Mouse (Mus musculus) G1E (cell line): ENCODE results near the gene Slc25a45. TPM values are rescaled to one million over a fixed set of nuclear protein-coding genes. Genes with fewer than 3 reads are reported as not detected.

Experiments
- ATAC-seq: 2 replicates; pipeline ENCODE4 v1.8.0; 2016; ENCODE audit warnings: mild to moderate bottlenecking; ENCODE audit not compliant: insufficient number of reproducible peaks, poor library complexity, low FRiP score, severe bottlenecking; ENCODE audit errors: extremely low read depth
- DNase-seq: peaks from one replicate; pipeline ENCODE4 v3.0.0; 2012; ENCODE audit warnings: low spot score
- H3K27me3 ChIP-seq: 2 replicates; pipeline ENCODE4 v1.6.1; 2012; ENCODE audit warnings: mild to moderate bottlenecking, low read length, inconsistent platforms; ENCODE audit not compliant: insufficient read depth
- H3K36me3 ChIP-seq: replicated peaks from 2 replicates; pipeline ENCODE3; 2012; ENCODE audit warnings: mild to moderate bottlenecking, inconsistent platforms
- H3K4me1 ChIP-seq: 2 replicates; pipeline ENCODE4 v1.6.1; 2012; ENCODE audit warnings: low read depth, low read length, inconsistent platforms, mixed read lengths; ENCODE audit not compliant: insufficient read depth
- H3K4me3 ChIP-seq: 2 replicates; pipeline ENCODE4 v1.5.1; 2012; ENCODE audit warnings: low read depth, mild to moderate bottlenecking, inconsistent platforms, low read length, moderate library complexity, mixed read lengths
- H3K9me3 ChIP-seq: replicated peaks from 2 replicates; pipeline ENCODE4 v1.6.1; 2012; ENCODE audit warnings: inconsistent platforms
- CTCF ChIP-seq: IDR thresholded peaks from 2 replicates; pipeline ENCODE4 v1.5.1; 2012; ENCODE audit warnings: low read depth, low read length, inconsistent platforms, mixed read lengths
- GATA1 ChIP-seq: IDR thresholded peaks from 2 replicates; pipeline ENCODE4 v1.6.1; 2012; ENCODE audit warnings: borderline replicate concordance, low read length, inconsistent platforms, mixed read lengths
- GATA2 ChIP-seq: IDR thresholded peaks from 2 replicates; pipeline ENCODE4 v1.6.1; 2012; ENCODE audit warnings: low read depth, low read length, inconsistent platforms, borderline replicate concordance
- POLR2AphosphoS5 ChIP-seq: IDR thresholded peaks from 2 replicates; pipeline ENCODE4 v1.6.1; 2012; ENCODE audit warnings: low read depth, low read length, inconsistent platforms; ENCODE audit not compliant: insufficient replicate concordance
- TAL1 ChIP-seq: conservative IDR thresholded peaks from 2 replicates; pipeline ENCODE4 v1.6.1; 2012; ENCODE audit warnings: low read depth, low read length, inconsistent platforms, mixed read lengths
- polyA plus RNA-seq: library from polyadenylated mRNA; stranded (reverse); fragments of >175 nt; gene quantifications from 2 replicates; pipeline ENCODE4 v1.2.3, GENCODE M21; 2012
- total RNA-seq, 2 experiments: library from RNA; stranded (forward) in 1 of 2; stranded (reverse) in 1 of 2; fragments of 200-1000 nt in 1 of 2; fragments of >200 nt in 1 of 2; fragmentation: Nextera tagmentation in 1 of 2; gene quantifications; 2 replicates each; pipeline ENCODE4 v1.2.3; 2014 to 2017

The Slc25a45 gene
- total and polyA plus RNA-seq, 3 experiments, result 0.93 to 10.9 (median 3.5) TPM

DNA sequence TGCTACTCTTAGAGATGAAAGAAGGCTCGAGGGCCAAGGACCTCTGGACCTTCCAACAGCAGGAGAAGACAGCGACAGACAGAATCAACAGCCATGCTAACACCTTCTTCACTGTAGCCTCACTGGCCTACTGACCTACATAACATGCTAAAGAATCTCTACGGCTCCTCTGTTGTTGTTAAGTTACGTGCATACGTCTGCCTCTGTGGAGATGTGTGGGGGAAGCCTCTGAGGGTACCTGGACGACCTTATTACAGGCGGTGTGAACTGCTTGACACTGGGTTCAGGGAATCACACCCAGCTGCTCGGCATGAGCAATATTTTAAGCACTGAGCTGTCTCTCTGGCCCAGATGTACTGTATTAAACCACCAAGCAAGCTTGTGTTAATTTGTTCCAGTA is 49.9 kb downstream of the Slc25a45 start:
- H3K4me1 ChIP-seq, result peaks cover 62% of the 10 kb centered on the region
- H3K9me3 ChIP-seq, result no peaks in the 10 kb centered on the region
- no peak for DNase-seq
- H3K27me3 ChIP-seq, result peaks cover 39% of the 10 kb centered on the region
- H3K36me3 ChIP-seq, result no peaks in the 10 kb centered on the region
- no peak for TF ChIP-seq GATA2
- TF ChIP-seq GATA1, result no peak
- TF ChIP-seq TAL1, result no peak
- no peak for TF ChIP-seq CTCF
- no peak for TF ChIP-seq POLR2AphosphoS5
- H3K4me3 ChIP-seq, result no peak overlapping the region
- ATAC-seq, result no peak

DNA sequence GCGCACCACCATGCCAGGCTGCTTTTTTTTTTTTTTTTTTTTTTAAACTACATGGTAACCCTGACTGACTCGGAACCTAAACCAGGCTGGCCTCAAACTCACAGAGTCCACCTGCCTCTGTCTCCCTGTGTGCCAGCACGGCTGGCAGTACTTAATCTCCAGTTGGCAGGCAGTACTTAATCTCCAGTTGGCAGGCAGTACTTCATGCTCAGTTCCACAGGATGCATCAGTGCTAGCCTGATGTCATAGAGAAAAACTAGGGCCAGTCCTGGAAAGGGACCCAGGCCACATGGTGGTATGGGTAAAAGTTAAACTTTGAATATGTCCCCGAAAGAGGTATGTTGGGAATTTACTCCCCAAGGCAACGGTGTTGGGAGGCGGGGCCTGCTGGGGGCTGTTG is 50.5 kb downstream of the Slc25a45 start:
- peaks cover 44% of the 10 kb centered on the region for H3K27me3 ChIP-seq
- no peaks in the 10 kb centered on the region for H3K9me3 ChIP-seq
- H3K4me3 ChIP-seq, result no peak overlapping the region
- DNase-seq, result no peak
- peaks cover 56% of the 10 kb centered on the region for H3K4me1 ChIP-seq
- TF ChIP-seq CTCF (no peak), GATA1 (no peak), POLR2AphosphoS5 (no peak), TAL1 (no peak), GATA2 (no peak)
- H3K36me3 ChIP-seq, result no peaks in the 10 kb centered on the region
- ATAC-seq, result no peak

DNA sequence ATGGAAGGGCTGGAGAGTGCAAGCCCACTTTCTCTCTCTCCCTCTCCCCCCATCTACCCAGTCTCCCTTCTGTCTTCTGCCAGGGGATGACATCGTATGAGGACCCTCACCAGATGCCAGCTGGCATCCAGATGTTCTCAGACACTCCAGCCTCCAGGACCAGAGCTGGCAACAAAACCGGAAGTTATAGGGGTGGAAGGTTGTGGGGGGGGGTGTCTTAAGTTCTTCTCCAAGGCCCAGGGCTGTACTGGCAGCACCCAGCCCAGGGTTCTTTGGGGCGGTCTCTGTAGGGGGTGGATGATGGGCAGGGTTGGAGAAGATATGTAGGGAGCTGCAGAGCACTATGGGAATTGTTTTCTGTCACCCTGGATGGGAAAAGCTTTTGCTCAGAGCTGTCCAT is 50.9 kb downstream of the Slc25a45 start:
- peaks cover 44% of the 10 kb centered on the region for H3K27me3 ChIP-seq
- no peak overlapping the region for H3K4me3 ChIP-seq
- DNase-seq (no peak), ATAC-seq (no peak)
- H3K4me1 ChIP-seq, result peaks cover 53% of the 10 kb centered on the region
- no peaks in the 10 kb centered on the region for H3K9me3 ChIP-seq
- H3K36me3 ChIP-seq, result no peaks in the 10 kb centered on the region
- TF ChIP-seq POLR2AphosphoS5 (no peak), TAL1 (no peak), CTCF (no peak), GATA2 (no peak), GATA1 (no peak)

DNA sequence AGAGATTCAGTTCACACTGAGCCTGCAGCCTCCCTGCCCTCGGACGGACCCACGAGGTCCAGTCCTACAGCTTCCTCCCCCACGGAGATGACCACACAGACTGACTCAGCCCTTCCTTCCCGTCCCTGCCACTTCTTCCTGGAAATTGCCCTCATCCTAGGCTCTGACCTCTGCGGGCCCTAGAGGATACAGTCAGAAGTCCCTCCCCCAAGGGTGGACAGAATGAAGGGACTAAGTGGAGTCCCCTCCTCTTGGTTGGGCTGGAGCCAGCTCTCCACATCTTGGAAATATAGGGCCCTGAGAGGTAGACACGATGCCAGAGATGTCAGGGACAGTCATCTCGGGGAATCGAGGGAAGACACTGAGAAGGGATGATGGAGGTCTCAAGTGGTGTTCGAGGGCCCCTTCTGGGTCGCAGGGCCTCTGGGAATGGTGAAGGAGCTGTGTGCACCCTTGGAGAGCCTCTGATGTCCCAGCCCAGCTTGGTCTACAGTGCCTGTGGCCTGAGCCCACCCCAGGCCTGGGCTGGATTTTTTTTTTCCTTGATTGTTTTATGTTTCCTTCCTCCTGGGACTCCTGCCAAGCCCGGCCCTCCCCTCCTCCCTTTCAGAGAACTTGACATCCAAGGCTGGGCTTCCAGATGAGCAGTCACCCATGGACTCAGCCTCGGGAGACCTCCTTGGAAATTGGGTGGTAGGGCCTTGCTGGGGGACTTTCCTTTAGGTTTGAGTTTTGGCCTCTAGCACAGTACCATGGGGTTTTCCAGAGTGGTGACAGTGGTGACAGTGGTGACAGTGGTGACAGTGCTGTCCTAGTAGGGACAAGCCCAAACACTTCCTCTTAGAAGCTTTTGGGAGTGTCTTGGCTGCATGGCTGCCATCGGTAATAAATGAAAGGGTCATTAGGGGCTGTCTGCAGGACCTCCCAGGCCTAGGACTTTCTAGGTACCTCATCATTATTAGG is 52.3 kb downstream of the Slc25a45 start:
- ATAC-seq, result no peak
- Histone ChIP-seq H3K36me3 (no peaks in the 10 kb centered on the region), H3K27me3 (peaks cover 56% of the 10 kb centered on the region), H3K4me3 (no peak overlapping the region), H3K4me1 (peaks cover 40% of the 10 kb centered on the region), H3K9me3 (no peaks in the 10 kb centered on the region)
- no peak for DNase-seq
- TF ChIP-seq POLR2AphosphoS5, result no peak
- no peak for TF ChIP-seq GATA1
- TF ChIP-seq TAL1, result no peak
- no peak for TF ChIP-seq CTCF
- TF ChIP-seq GATA2, result no peak

DNA sequence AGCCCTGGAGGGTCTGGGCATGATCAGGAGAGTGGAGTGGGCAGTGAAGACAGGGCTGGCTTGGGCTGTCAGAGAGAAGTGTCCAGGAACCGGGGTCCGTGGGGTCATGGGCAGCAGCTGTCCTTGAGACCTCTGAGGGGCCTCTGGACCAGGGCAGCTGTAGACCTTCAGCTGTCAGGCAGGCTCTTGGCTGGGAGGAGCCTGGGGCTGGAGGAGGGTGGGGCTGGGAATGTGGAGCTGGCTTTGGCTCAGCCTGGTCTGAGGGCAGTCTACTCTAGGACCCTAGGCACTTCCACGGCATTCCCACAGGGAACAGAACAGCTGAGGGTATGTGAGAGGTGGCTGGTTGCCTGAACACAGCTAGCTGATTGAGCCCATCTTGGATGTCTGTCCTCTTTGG is 57.7 kb downstream of the Slc25a45 start:
- no peak for DNase-seq
- peaks cover 34% of the 10 kb centered on the region for H3K27me3 ChIP-seq

More for the DNA sequence above, 57.7 kb downstream of the Slc25a45 start:
- Histone ChIP-seq H3K9me3 (no peaks in the 10 kb centered on the region), H3K4me1 (peaks cover 26% of the 10 kb centered on the region), H3K4me3 (no peak overlapping the region), H3K36me3 (peaks cover 28% of the 10 kb centered on the region)
- TF ChIP-seq POLR2AphosphoS5 (no peak), TAL1 (no peak), GATA2 (no peak)
- no peak for ATAC-seq

Other genes with a start within 250 kb of the Slc25a45 start
Only the 20 nearest of the 29 such genes appear.
- gene Map3k11, start 189.1 kb upstream of the Slc25a45 start, total RNA-seq (2014; fragmentation: Nextera tagmentation), result 18.3 and 23.3 TPM in 2 replicates
- 22.2 and 22.8 TPM in 2 replicates for gene Map3k11, start 189.1 kb upstream of the Slc25a45 start, total RNA-seq (2017)
- 145 and 163 TPM in 2 replicates for gene Map3k11, start 189.1 kb upstream of the Slc25a45 start, polyA plus RNA-seq
- 50.7 and 51.0 TPM in 2 replicates for gene Pcnx3, start 188.9 kb upstream of the Slc25a45 start, total RNA-seq (2014; fragmentation: Nextera tagmentation)
- gene Pcnx3, start 188.9 kb upstream of the Slc25a45 start, total RNA-seq (2017), result 13.6 and 16.1 TPM in 2 replicates
- 178 and 200 TPM in 2 replicates for gene Pcnx3, start 188.9 kb upstream of the Slc25a45 start, polyA plus RNA-seq
- gene Kcnk7, start 173.4 kb upstream of the Slc25a45 start, total RNA-seq (2014; fragmentation: Nextera tagmentation), result not detected in 2 replicates
- gene Kcnk7, start 173.4 kb upstream of the Slc25a45 start, total RNA-seq (2017), result not detected in 2 replicates
- 0.07 and 0.10 TPM in 2 replicates for gene Kcnk7, start 173.4 kb upstream of the Slc25a45 start, polyA plus RNA-seq
- 20.8 and 34.1 TPM in 2 replicates for gene Ehbp1l1, start 151.5 kb upstream of the Slc25a45 start, total RNA-seq (2014; fragmentation: Nextera tagmentation)
- gene Ehbp1l1, start 151.5 kb upstream of the Slc25a45 start, total RNA-seq (2017), result 45.5 and 45.7 TPM in 2 replicates
- gene Ehbp1l1, start 151.5 kb upstream of the Slc25a45 start, polyA plus RNA-seq, result 85.9 and 88.3 TPM in 2 replicates
- 20.0 and 23.4 TPM in 2 replicates for gene Fam89b, start 148.2 kb upstream of the Slc25a45 start, total RNA-seq (2014; fragmentation: Nextera tagmentation)
- gene Fam89b, start 148.2 kb upstream of the Slc25a45 start, total RNA-seq (2017), result 21.9 and 27.8 TPM in 2 replicates
- 56.7 and 58.5 TPM in 2 replicates for gene Fam89b, start 148.2 kb upstream of the Slc25a45 start, polyA plus RNA-seq
- gene Ltbp3, start 136.9 kb upstream of the Slc25a45 start, total RNA-seq (2014; fragmentation: Nextera tagmentation), result not detected in 2 replicates
- gene Ltbp3, start 136.9 kb upstream of the Slc25a45 start, total RNA-seq (2017), result 0.17 and 0.22 TPM in 2 replicates
- gene Ltbp3, start 136.9 kb upstream of the Slc25a45 start, polyA plus RNA-seq, result 0.13 TPM in 1 of 2 replicates, not detected in the other
- 27.7 and 37.5 TPM in 2 replicates for gene Scyl1, start 106.4 kb upstream of the Slc25a45 start, total RNA-seq (2014; fragmentation: Nextera tagmentation)
- gene Scyl1, start 106.4 kb upstream of the Slc25a45 start, total RNA-seq (2017), result 40.3 and 41.2 TPM in 2 replicates
- 65.6 and 72.6 TPM in 2 replicates for gene Scyl1, start 106.4 kb upstream of the Slc25a45 start, polyA plus RNA-seq
- 8.9 and 15.1 TPM in 2 replicates for gene Frmd8, start 2.5 kb upstream of the Slc25a45 start, total RNA-seq (2014; fragmentation: Nextera tagmentation)
- 14.5 and 15.2 TPM in 2 replicates for gene Frmd8, start 2.5 kb upstream of the Slc25a45 start, total RNA-seq (2017)
- gene Frmd8, start 2.5 kb upstream of the Slc25a45 start, polyA plus RNA-seq, result 21.0 and 21.9 TPM in 2 replicates
- 0.90 and 2.1 TPM in 2 replicates for gene Tigd3, start 16.3 kb downstream of the Slc25a45 start, total RNA-seq (2014; fragmentation: Nextera tagmentation)
- gene Tigd3, start 16.3 kb downstream of the Slc25a45 start, total RNA-seq (2017), result 2.0 and 2.4 TPM in 2 replicates
- gene Tigd3, start 16.3 kb downstream of the Slc25a45 start, polyA plus RNA-seq, result 0.70 and 1.0 TPM in 2 replicates
- 126 and 142 TPM in 2 replicates for gene Dpf2, start 35.2 kb downstream of the Slc25a45 start, total RNA-seq (2014; fragmentation: Nextera tagmentation)
- 152 and 196 TPM in 2 replicates for gene Dpf2, start 35.2 kb downstream of the Slc25a45 start, total RNA-seq (2017)
- gene Dpf2, start 35.2 kb downstream of the Slc25a45 start, polyA plus RNA-seq, result 42.1 and 68.8 TPM in 2 replicates
- 1.8 and 2.1 TPM in 2 replicates for gene Cdc42ep2, start 47.0 kb downstream of the Slc25a45 start, total RNA-seq (2014; fragmentation: Nextera tagmentation)
- 2.2 and 3.6 TPM in 2 replicates for gene Cdc42ep2, start 47.0 kb downstream of the Slc25a45 start, total RNA-seq (2017)
- gene Cdc42ep2, start 47.0 kb downstream of the Slc25a45 start, polyA plus RNA-seq, result 0.66 and 0.76 TPM in 2 replicates
- 139 and 147 TPM in 2 replicates for gene Pola2, start 86.4 kb downstream of the Slc25a45 start, total RNA-seq (2014; fragmentation: Nextera tagmentation)
- 86.0 and 93.4 TPM in 2 replicates for gene Pola2, start 86.4 kb downstream of the Slc25a45 start, total RNA-seq (2017)
- 51.6 and 55.0 TPM in 2 replicates for gene Pola2, start 86.4 kb downstream of the Slc25a45 start, polyA plus RNA-seq
- not detected in 2 replicates for gene Slc22a20, start 108.3 kb downstream of the Slc25a45 start, total RNA-seq (2014; fragmentation: Nextera tagmentation)
- gene Slc22a20, start 108.3 kb downstream of the Slc25a45 start, total RNA-seq (2017), result not detected in 2 replicates
- not detected in 2 replicates for gene Slc22a20, start 108.3 kb downstream of the Slc25a45 start, polyA plus RNA-seq
- 38.5 and 40.9 TPM in 2 replicates for gene Capn1, start 138.1 kb downstream of the Slc25a45 start, total RNA-seq (2014; fragmentation: Nextera tagmentation)
- 55.5 and 56.5 TPM in 2 replicates for gene Capn1, start 138.1 kb downstream of the Slc25a45 start, total RNA-seq (2017)
- 140 and 168 TPM in 2 replicates for gene Capn1, start 138.1 kb downstream of the Slc25a45 start, polyA plus RNA-seq
- gene Syvn1, start 168.8 kb downstream of the Slc25a45 start, total RNA-seq (2014; fragmentation: Nextera tagmentation), result 27.0 and 39.7 TPM in 2 replicates
- gene Syvn1, start 168.8 kb downstream of the Slc25a45 start, total RNA-seq (2017), result 4.8 and 5.9 TPM in 2 replicates
- 78.2 and 84.1 TPM in 2 replicates for gene Syvn1, start 168.8 kb downstream of the Slc25a45 start, polyA plus RNA-seq
- 46.6 and 51.6 TPM in 2 replicates for gene Mrpl49, start 180.0 kb downstream of the Slc25a45 start, total RNA-seq (2014; fragmentation: Nextera tagmentation)
- gene Mrpl49, start 180.0 kb downstream of the Slc25a45 start, total RNA-seq (2017), result 46.9 and 52.4 TPM in 2 replicates
- gene Mrpl49, start 180.0 kb downstream of the Slc25a45 start, polyA plus RNA-seq, result 41.8 and 46.8 TPM in 2 replicates
- gene Fau, start 180.0 kb downstream of the Slc25a45 start, total RNA-seq (2014; fragmentation: Nextera tagmentation), result 3,086 and 3,502 TPM in 2 replicates
- 2,639 and 2,986 TPM in 2 replicates for gene Fau, start 180.0 kb downstream of the Slc25a45 start, total RNA-seq (2017)
- gene Fau, start 180.0 kb downstream of the Slc25a45 start, polyA plus RNA-seq, result 5,636 and 5,712 TPM in 2 replicates
- gene Znhit2, start 183.4 kb downstream of the Slc25a45 start, total RNA-seq (2014; fragmentation: Nextera tagmentation), result 8.3 and 16.3 TPM in 2 replicates
- 11.0 and 23.3 TPM in 2 replicates for gene Znhit2, start 183.4 kb downstream of the Slc25a45 start, total RNA-seq (2017)
- gene Znhit2, start 183.4 kb downstream of the Slc25a45 start, polyA plus RNA-seq, result 58.7 and 60.6 TPM in 2 replicates
- gene Tm7sf2, start 190.6 kb downstream of the Slc25a45 start, total RNA-seq (2014; fragmentation: Nextera tagmentation), result 22.9 and 24.0 TPM in 2 replicates
- gene Tm7sf2, start 190.6 kb downstream of the Slc25a45 start, total RNA-seq (2017), result 17.2 and 21.4 TPM in 2 replicates
- 15.0 and 20.0 TPM in 2 replicates for gene Tm7sf2, start 190.6 kb downstream of the Slc25a45 start, polyA plus RNA-seq
- gene Vps51, start 199.4 kb downstream of the Slc25a45 start, total RNA-seq (2014; fragmentation: Nextera tagmentation), result 24.7 and 32.4 TPM in 2 replicates
- gene Vps51, start 199.4 kb downstream of the Slc25a45 start, total RNA-seq (2017), result 33.2 and 39.8 TPM in 2 replicates
- gene Vps51, start 199.4 kb downstream of the Slc25a45 start, polyA plus RNA-seq, result 29.3 and 34.9 TPM in 2 replicates